Mouse (Mus musculus) hindbrain, embryonic 13.5 days (tissue): ENCODE results near the gene Celsr2. TPM values are rescaled to one million over a fixed set of nuclear protein-coding genes. Genes with fewer than 3 reads are reported as not detected.

Experiments
- ATAC-seq: fragments of 200-750 bp; cut with Nextera tagmentation; 2 replicates; pipeline ENCODE4 v1.8.0; 2017; ENCODE audit warnings: moderate TSS enrichment; ENCODE audit not compliant: low FRiP score
- H3K27ac ChIP-seq: fragments of 300-500 bp; sonication (generic); 2 replicates; pipeline ENCODE4 v1.5.1; 2015; ENCODE audit warnings: inconsistent platforms, mild to moderate bottlenecking, moderate library complexity
- H3K27me3 ChIP-seq: fragments of 300-500 bp; sonication (generic); 2 replicates; pipeline ENCODE4 v1.6.1; 2015; ENCODE audit warnings: mild to moderate bottlenecking, inconsistent platforms
- H3K36me3 ChIP-seq: fragments of 300-500 bp; sonication (generic); 2 replicates; pipeline ENCODE4 v1.6.1; 2015; ENCODE audit warnings: mild to moderate bottlenecking, inconsistent platforms
- H3K4me1 ChIP-seq: fragments of 300-500 bp; sonication (generic); replicated peaks from 2 replicates; pipeline ENCODE4 v1.6.1; 2015; ENCODE audit warnings: inconsistent platforms
- H3K4me2 ChIP-seq: fragments of 300-500 bp; sonication (generic); 2 replicates; pipeline ENCODE4 v1.6.1; 2015; ENCODE audit warnings: inconsistent platforms, mild to moderate bottlenecking, moderate library complexity
- H3K4me3 ChIP-seq: fragments of 300-500 bp; sonication (generic); 2 replicates; pipeline ENCODE4 v1.5.1; 2015; ENCODE audit warnings: mild to moderate bottlenecking, inconsistent platforms
- H3K9ac ChIP-seq: fragments of 300-500 bp; sonication (generic); 2 replicates; pipeline ENCODE4 v1.6.1; 2015; ENCODE audit warnings: mild to moderate bottlenecking, inconsistent platforms
- H3K9me3 ChIP-seq: fragments of 300-500 bp; sonication (generic); 2 replicates; pipeline ENCODE4 v1.6.1; 2016; ENCODE audit warnings: inconsistent platforms
- WGBS: fragments of 180-500 bp; shearing (Covaris S2); methylation state at CpG from one replicate; pipeline ENCODE4 v1.1.7; 2015; 5-methylcytosine and 5-hydroxymethylcytosine counted together
- polyA plus RNA-seq: library from polyadenylated mRNA; unstranded; fragments of >200 nt; fragmentation: Nextera tagmentation; extraction: Ambion mirVana; gene quantifications from 2 replicates; pipeline ENCODE4 v1.2.1, GENCODE M21; 2015

Gene Celsr2
- polyA plus RNA-seq, 1 experiment from 2014 or later: 50.5 TPM

DNA sequence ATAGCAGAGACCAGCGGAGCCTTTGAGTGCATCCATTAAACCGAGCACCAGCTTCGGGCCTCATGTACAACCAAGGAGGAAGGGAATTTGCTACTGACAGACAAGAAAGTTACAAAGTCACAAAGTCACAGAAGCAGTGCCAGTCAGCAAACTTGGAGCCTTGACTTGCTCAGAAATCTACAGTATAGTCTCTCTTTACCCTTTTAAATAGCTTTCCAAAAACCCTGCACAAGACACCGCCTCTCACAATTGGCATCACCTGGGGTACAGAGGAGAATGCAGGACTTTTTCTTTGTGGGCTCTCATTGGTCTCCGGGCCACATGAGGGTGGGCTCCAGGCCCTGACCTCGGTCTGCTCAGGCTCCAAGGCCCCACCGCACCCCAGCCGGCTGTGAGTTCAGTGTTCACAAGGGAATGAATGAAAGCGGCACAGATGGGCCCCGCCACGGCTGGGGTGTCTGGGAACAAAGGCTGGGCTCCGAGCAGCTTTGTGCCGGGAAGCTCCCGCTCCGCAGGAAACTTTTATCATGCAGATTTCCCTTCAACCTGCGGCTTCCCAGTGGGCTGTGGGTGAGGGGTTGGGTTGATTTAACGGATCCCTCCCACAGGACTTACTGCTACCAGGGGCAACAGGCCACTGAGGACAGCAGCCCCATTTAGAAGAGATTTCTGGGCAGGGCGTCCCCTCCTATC lies 18.0 kb upstream of the Celsr2 start:
- H3K4me2 ChIP-seq: peak overlapping the region; percentile 0; the same call in 1 of the 2 replicates
- H3K9me3 ChIP-seq: no peaks in the 10 kb centered on the region
- peak; percentile 91 for ATAC-seq
- H3K27ac ChIP-seq: peak overlapping the region; percentile 85
- WGBS: 9% methylated on average over 18 of the region's 18 CpGs
- peak overlapping the region; percentile 40; the same call in 1 of the 2 replicates for H3K9ac ChIP-seq
- H3K27me3 ChIP-seq: no peaks in the 10 kb centered on the region
- H3K36me3 ChIP-seq: peaks cover 69% of the 10 kb centered on the region
- H3K4me1 ChIP-seq: peaks cover 68% of the 10 kb centered on the region
- no peak overlapping the region for H3K4me3 ChIP-seq

DNA sequence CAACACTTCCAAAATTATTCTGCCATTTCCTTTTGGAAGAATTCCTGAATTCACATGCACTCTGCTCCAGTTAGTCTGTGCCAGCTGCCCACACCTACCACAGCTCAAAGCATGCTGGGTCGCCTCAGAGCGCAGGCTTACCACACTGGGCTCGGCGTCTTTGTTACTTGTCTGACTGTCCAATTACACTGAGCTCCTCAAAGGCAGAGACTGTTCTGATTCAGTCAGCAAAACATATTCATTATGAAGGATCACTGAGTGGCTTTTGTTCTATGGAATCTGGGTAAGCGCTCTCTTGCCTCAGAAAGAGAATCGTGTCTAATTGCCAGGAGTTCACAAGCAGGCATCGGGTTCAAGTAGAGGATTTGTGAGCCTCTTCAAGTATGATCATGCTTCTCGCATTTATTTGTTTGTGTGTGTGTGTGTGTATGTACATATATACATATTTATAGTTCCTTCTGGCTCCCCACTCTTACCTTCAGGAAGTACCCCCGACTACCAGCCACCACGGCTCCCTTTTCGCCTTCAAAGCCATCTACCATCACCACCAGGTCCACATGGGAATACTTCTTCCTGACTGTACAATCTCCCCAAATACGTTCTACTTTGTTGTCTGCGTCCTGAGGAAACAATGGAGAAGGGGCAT lies 17.3 kb upstream of the Celsr2 start:
- WGBS: 18% methylated on average over 13 of the region's 13 CpGs
- Histone ChIP-seq H3K4me2 (peak overlapping the region; percentile 0; the same call in 1 of the 2 replicates), H3K27me3 (no peaks in the 10 kb centered on the region), H3K9me3 (no peaks in the 10 kb centered on the region), H3K36me3 (peaks cover 76% of the 10 kb centered on the region), H3K27ac (peak overlapping the region; percentile 85), H3K4me1 (peaks cover 68% of the 10 kb centered on the region), H3K9ac (peak overlapping the region; percentile 40; the same call in 1 of the 2 replicates), H3K4me3 (no peak overlapping the region)
- no peak for ATAC-seq

- Histone ChIP-seq H3K4me2 (no peak overlapping the region), H3K4me3 (no peak overlapping the region), H3K36me3 (peaks cover 54% of the 10 kb centered on the region), H3K27me3 (no peaks in the 10 kb centered on the region), H3K4me1 (peaks cover 52% of the 10 kb centered on the region), H3K9ac (no peak overlapping the region), H3K9me3 (no peaks in the 10 kb centered on the region), H3K27ac (peak overlapping the region; percentile 79)
- 67% methylated on average over 6 of the region's 6 CpGs for WGBS
- ATAC-seq: no peak; the same call in 1 of the 2 replicates
These were observed 10.3 kb upstream of the Celsr2 start for GRCm38 (mm10) chr3:108425624-108426018.

DNA sequence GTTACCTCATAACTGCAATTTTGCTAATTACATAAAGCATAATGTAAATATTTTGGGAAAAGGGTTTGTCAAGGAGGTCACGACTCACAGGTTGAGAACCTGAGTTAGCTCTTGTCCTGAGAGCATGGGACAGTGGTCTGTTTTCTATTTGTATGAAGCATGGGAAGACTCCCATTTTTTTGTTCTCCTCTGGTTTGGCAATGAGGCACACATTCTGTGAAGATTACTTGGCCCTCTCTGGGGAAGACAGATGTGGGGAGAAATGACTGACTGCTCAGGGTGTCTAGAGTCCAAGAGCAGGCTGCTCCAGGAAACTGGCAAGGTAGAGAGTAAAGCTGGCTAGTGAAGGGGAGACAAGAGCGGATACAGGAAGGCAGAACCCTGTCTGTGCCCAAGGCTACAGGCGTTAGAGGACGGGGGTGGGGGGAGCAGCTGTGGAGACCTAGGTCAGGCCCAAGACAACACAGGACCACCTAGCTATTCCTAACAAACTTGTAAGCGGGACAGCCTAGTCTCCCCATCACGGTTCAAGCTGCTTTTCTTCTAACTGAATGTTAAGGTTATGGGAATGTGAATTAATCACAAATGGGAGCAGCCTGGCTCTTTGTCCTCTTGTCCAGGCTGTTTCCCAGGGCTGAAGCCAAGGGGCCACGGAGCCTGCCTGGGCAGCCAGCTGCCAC lies 9.7 kb upstream of the Celsr2 start:
- H3K36me3 ChIP-seq: peaks cover 51% of the 10 kb centered on the region
- no peaks in the 10 kb centered on the region for H3K27me3 ChIP-seq
- H3K4me3 ChIP-seq: no peak overlapping the region
- peak overlapping the region; percentile 79 for H3K27ac ChIP-seq
- H3K9me3 ChIP-seq: no peaks in the 10 kb centered on the region
- H3K4me1 ChIP-seq: peaks cover 52% of the 10 kb centered on the region
- H3K4me2 ChIP-seq: no peak overlapping the region
- H3K9ac ChIP-seq: no peak overlapping the region
- ATAC-seq: no peak
- WGBS: 35% methylated on average over 7 of the region's 7 CpGs

DNA sequence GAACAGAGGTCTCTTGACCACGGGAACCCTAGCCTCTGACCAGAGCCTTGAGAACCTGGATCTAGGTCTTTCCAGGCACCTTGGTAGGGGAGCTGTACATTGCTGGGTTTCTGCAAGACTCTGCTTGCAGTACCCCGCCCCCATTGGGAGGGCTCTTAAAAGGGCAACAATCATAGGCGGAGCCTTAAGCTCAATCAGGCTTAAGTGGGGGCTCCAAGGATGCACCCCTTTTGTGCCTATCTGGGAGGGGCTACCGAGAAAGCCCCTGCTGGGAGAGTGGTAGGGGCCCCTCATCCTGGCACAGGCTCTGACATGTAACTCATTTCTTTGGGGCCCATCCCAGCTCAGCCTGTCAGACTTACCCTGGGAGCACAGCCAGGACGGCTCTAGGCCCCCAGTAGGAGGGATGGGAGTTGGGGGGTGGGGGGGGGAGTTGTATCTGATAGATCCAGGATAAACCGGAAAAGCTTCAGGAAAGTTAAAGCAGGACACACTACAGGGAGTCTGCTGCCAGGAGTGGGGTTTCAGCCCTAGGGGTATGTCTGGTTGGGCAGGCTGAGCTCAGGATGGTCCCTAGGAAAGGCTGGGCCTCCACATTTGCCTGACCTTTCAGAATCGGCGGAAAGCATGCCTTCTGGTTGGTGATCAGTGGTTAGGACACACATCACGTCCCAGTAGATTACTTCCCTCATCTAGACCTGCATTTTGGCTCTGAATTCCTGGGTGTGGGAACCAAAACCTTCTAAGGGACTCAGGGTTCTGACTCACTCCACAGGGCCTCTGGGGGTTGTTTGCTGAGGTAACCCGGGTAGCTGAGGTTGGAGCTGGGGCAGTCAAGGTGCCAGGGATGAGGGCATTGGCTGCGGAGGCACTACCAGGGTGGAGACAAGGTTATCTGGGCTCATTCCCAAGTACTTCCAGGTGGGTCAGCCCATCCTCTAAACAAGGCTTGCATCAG lies 8.8 kb upstream of the Celsr2 start:
- Histone ChIP-seq H3K9ac (peak overlapping the region; percentile 55), H3K4me3 (peak overlapping the region; percentile 25), H3K27ac (peak overlapping the region; percentile 79), H3K9me3 (no peaks in the 10 kb centered on the region), H3K27me3 (no peaks in the 10 kb centered on the region), H3K4me1 (peaks cover 52% of the 10 kb centered on the region), H3K36me3 (peaks cover 41% of the 10 kb centered on the region), H3K4me2 (peak overlapping the region; percentile 49)
- ATAC-seq: peak; percentile 80
- WGBS: 17% methylated on average over 11 of the region's 11 CpGs

GRCm38 (mm10) chr3:108423006-108423405 lies 7.7 kb upstream of the Celsr2 start:
- Histone ChIP-seq H3K4me1 (peaks cover 46% of the 10 kb centered on the region), H3K9ac (peak overlapping the region; percentile 55)
- ATAC-seq: no peak

DNA sequence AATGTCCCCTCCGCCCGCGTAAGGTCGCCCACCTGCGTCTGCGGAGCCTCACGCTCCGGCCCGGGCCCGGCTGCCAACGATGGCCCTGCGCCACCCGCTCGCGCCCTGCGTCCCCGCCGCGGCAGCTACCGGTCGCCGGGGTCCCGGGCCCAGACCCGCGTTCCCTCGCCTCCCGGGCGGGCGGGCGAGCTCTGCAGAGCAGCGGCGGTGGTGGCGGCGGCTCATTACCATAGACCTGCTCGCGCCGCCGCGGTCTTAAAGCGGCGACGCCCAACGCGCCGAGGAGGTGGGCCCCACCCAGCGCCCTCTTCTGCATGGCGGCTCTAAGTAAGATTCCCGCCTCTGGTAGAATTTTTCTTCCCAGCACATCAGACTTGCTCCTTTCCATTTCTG lies 475 bp upstream of the Celsr2 start:
- H3K4me2 ChIP-seq: peak overlapping the region; percentile 85
- peaks cover 49% of the 10 kb centered on the region for H3K4me1 ChIP-seq
- H3K27me3 ChIP-seq: no peaks in the 10 kb centered on the region
- H3K4me3 ChIP-seq: peak overlapping the region; percentile 90
- WGBS: under 1% methylated on average over 42 of the region's 48 CpGs
- peaks cover 6% of the 10 kb centered on the region for H3K9me3 ChIP-seq
- ATAC-seq: peak; percentile 76
- peaks cover 28% of the 10 kb centered on the region for H3K36me3 ChIP-seq
- H3K27ac ChIP-seq: peak overlapping the region; percentile 96
- peak overlapping the region; percentile 98 for H3K9ac ChIP-seq

More at GRCm38 (mm10) chr3:108423006-108423405, 7.7 kb upstream of the Celsr2 start:
- 26% methylated on average over 6 of the region's 6 CpGs for WGBS
- Histone ChIP-seq H3K27me3 (no peaks in the 10 kb centered on the region), H3K27ac (peak overlapping the region; percentile 79), H3K4me2 (peak overlapping the region; percentile 49), H3K36me3 (peaks cover 30% of the 10 kb centered on the region), H3K9me3 (no peaks in the 10 kb centered on the region), H3K4me3 (no peak overlapping the region)

GRCm38 (mm10) chr3:108413634-108414360 lies 1.6 kb downstream of the Celsr2 start:
- Histone ChIP-seq H3K27me3 (no peaks in the 10 kb centered on the region), H3K4me3 (peak overlapping the region; percentile 90), H3K27ac (0 out of 2 replicates have a peak overlapping the region, but pooled peaks have one; percentile 99), H3K4me1 (peaks cover 69% of the 10 kb centered on the region), H3K36me3 (peaks cover 35% of the 10 kb centered on the region), H3K4me2 (peak overlapping the region; percentile 85), H3K9me3 (peaks cover 6% of the 10 kb centered on the region), H3K9ac (peak overlapping the region; percentile 98; the same call in 1 of the 2 replicates)
- 95% methylated on average over 35 of the region's 35 CpGs for WGBS
- ATAC-seq: no peak

DNA sequence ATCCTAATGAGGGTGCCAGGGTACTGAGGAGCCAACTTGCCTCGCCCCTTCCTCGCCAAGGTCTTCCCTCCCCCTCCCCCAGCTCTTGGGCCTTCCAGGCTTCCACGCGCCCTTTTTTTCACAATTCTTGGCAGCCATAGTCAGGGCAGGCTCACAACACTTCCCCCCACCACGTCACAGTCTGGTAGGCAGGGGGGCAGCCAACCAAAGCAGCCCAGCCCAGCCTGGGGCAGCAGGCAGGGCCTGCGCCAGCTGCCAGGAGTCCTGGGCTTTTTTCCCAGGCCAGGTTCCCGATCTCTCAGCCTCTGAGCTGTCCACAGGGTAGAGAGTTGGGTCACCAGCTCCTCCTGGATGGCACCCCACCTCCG lies 3.6 kb downstream of the Celsr2 start:
- ATAC-seq: peak; percentile 52
- no peaks in the 10 kb centered on the region for H3K27me3 ChIP-seq
- H3K4me2 ChIP-seq: peak overlapping the region; percentile 85
- peak overlapping the region; percentile 99 for H3K27ac ChIP-seq
- H3K36me3 ChIP-seq: peaks cover 53% of the 10 kb centered on the region
- 23% methylated on average over 8 of the region's 8 CpGs for WGBS
- peak overlapping the region; percentile 87 for H3K9ac ChIP-seq
- H3K9me3 ChIP-seq: peaks cover 6% of the 10 kb centered on the region
- H3K4me1 ChIP-seq: peaks cover 88% of the 10 kb centered on the region
- H3K4me3 ChIP-seq: peak overlapping the region; percentile 90

- Histone ChIP-seq H3K9me3 (peaks cover 6% of the 10 kb centered on the region), H3K36me3 (peaks cover 58% of the 10 kb centered on the region), H3K4me1 (peaks cover 91% of the 10 kb centered on the region), H3K4me3 (peak overlapping the region; percentile 90), H3K27me3 (no peaks in the 10 kb centered on the region), H3K4me2 (peak overlapping the region; percentile 85), H3K27ac (peak overlapping the region; percentile 99), H3K9ac (peak overlapping the region; percentile 87)
- ATAC-seq: no peak; the same call in 1 of the 2 replicates
- WGBS: 15% methylated on average over 5 of the region's 5 CpGs
These were observed 4.2 kb downstream of the Celsr2 start for GRCm38 (mm10) chr3:108411026-108411753.
